Mouse (Mus musculus): ENCODE results near the gene Il17re. TPM values are rescaled to one million over a fixed set of nuclear protein-coding genes. Genes with fewer than 3 reads are reported as not detected.

Gene Il17re
- total RNA-seq (2021) = 1 to 10 TPM in 1 of 2 experiments, under 1 TPM in 1; 0.55 to 1.1 TPM
- 1.2 and 1.9 TPM in 2 replicates for polyA plus RNA-seq (2012; rRNA removed)
- long read RNA-seq, partial matches to known transcripts = 1 of 1 reads
- long read RNA-seq, other reads (novel, unspliced or antisense) = 0 of 1 reads

DNA sequence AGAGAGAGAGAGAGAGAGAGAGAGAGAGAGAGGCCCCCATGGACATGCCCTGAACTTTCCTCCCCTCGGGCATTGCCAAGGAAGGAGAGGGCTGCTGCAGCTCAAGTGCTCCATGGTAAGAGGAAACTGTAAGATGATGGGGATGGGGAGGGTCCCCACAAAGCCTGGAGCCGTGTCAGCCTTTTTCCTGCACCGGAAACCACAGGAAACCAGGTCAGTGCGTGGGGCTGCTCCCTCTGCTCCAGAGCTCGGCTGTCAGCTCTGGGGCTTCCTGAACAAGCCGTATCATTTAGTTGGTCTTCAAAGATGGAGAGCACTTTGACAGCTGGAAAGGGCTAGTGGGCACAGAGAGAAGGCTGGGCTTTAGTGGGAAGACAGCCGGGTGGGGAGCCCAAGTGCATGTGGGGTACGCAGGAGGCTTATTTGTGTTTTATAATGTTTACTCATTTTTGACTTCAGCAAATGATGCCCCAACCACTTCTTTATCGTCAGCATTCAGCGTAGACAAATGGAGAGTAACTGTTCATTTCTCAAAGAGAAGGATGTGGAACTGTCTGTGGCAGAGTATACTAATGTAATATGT is at the start of gene Il17re:
Gene Il17re, plus strand, starts transcription at position 533 of the 583 bp plus-strand sequence.
- Histone ChIP-seq H3K27ac (no peak within 1 kb of the TSS), H3K4me3 (no peak within 1 kb of the TSS), H3K9ac (ENCODE audit: low read depth, low read length) (no peak within 1 kb of the TSS), H3K27me3 (ENCODE audit: control insufficient read depth, insufficient read depth, low read length) (no peaks in the 10 kb centered on the region), H3K4me1 (ENCODE audit: control insufficient read depth, insufficient read depth, low read length) (no peaks in the 10 kb centered on the region), H3K36me3 (ENCODE audit: control insufficient read depth, insufficient read depth, low read length) (no peaks in the 10 kb centered on the region), H3K79me2 (replicated peaks; ENCODE audit: control insufficient read depth, insufficient read depth, low read length) (no peaks in the 10 kb centered on the region)
- WGBS = 48% methylated on average over 10 of the region's 10 CpGs
- DNase-seq = no peak
- no peak for TF ChIP-seq EP300 (IDR thresholded peaks at IDR 0.05; ENCODE audit: insufficient read depth, low read depth, low read length)
- no peak for TF ChIP-seq POLR2A (IDR thresholded peaks at IDR 0.05; ENCODE audit: insufficient read depth, low read depth, low read length)
- no peak for TF ChIP-seq CTCF (IDR thresholded peaks at IDR 0.05)
- intact Hi-C loops (cut with DNase I) = no loop called here

DNA sequence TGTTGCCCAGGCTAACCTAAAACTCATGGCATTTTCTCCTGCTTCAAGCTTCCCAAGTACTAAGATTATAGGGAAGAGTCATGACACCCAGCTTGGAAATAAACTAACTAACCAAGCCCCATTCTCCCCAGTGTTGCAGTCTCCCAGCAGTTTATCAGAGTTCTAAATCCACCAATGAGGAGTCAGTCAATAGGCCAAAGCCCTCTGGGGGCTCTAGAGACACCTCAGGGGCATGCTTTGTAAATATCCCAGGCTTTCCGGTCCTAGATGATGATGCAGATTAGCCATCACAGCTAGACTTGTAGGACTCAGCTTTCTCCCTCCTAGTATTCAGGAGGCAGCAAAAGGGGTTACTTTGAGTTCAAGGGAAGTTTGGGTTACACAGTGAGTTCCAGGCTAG is 48.3 kb upstream of the Il17re start:
- H3K27ac ChIP-seq = no peak overlapping the region
- H3K79me2 ChIP-seq (replicated peaks; ENCODE audit: control insufficient read depth, insufficient read depth, low read length) = no peaks in the 10 kb centered on the region
- 53% methylated on average over 1 of the region's 1 CpGs for WGBS
- H3K4me3 ChIP-seq = no peak overlapping the region
- H3K4me1 ChIP-seq (ENCODE audit: control insufficient read depth, insufficient read depth, low read length) = no peaks in the 10 kb centered on the region
- no peak for TF ChIP-seq CTCF (IDR thresholded peaks at IDR 0.05)
- no peak for TF ChIP-seq POLR2A (IDR thresholded peaks at IDR 0.05; ENCODE audit: insufficient read depth, low read depth, low read length)
- no peak for TF ChIP-seq EP300 (IDR thresholded peaks at IDR 0.05; ENCODE audit: insufficient read depth, low read depth, low read length)
- no peaks in the 10 kb centered on the region for H3K27me3 ChIP-seq (ENCODE audit: control insufficient read depth, insufficient read depth, low read length)
- no peak overlapping the region for H3K9ac ChIP-seq (ENCODE audit: low read depth, low read length)
- intact Hi-C loops (cut with DNase I) = no loop called here
- no peaks in the 10 kb centered on the region for H3K36me3 ChIP-seq (ENCODE audit: control insufficient read depth, insufficient read depth, low read length)
- DNase-seq = no peak

DNA sequence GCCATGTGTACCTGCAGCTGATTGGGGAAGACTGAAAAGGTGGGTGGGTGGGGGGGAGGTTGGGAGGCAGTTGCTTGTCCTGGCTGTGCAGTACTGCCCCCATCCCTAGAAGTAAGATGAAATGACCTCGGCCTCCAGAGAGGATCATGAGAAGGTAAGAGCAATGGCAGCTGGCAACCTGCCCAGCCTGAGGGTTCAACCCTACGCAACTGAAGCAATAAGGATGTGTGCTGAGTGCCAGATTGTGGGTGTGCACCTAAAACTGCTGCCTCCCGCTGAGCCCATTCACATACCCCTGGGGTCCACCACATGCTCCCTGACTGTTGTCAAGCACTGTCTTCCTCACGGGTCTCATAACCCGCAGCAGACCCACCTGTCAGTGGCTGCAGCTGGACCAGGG is 41.9 kb upstream of the Il17re start:
- TF ChIP-seq POLR2A (IDR thresholded peaks at IDR 0.05; ENCODE audit: insufficient read depth, low read depth, low read length) (no peak), EP300 (IDR thresholded peaks at IDR 0.05; ENCODE audit: insufficient read depth, low read depth, low read length) (no peak), CTCF (IDR thresholded peaks at IDR 0.05) (no peak)
- Histone ChIP-seq H3K4me3 (no peak overlapping the region), H3K9ac (ENCODE audit: low read depth, low read length) (no peak overlapping the region), H3K4me1 (ENCODE audit: control insufficient read depth, insufficient read depth, low read length) (peaks cover 3% of the 10 kb centered on the region; the same call in 1 of the 2 replicates), H3K36me3 (ENCODE audit: control insufficient read depth, insufficient read depth, low read length) (no peaks in the 10 kb centered on the region), H3K27ac (no peak overlapping the region), H3K79me2 (replicated peaks; ENCODE audit: control insufficient read depth, insufficient read depth, low read length) (no peaks in the 10 kb centered on the region), H3K27me3 (ENCODE audit: control insufficient read depth, insufficient read depth, low read length) (no peaks in the 10 kb centered on the region)
- WGBS = 81% methylated on average over 5 of the region's 5 CpGs
- no peak for DNase-seq
- intact Hi-C loops (cut with DNase I) = loop anchor here (5.0 kb wide), 1 partner anchor 89 kb away; the partner anchor contains the start of gene Ogg1

DNA sequence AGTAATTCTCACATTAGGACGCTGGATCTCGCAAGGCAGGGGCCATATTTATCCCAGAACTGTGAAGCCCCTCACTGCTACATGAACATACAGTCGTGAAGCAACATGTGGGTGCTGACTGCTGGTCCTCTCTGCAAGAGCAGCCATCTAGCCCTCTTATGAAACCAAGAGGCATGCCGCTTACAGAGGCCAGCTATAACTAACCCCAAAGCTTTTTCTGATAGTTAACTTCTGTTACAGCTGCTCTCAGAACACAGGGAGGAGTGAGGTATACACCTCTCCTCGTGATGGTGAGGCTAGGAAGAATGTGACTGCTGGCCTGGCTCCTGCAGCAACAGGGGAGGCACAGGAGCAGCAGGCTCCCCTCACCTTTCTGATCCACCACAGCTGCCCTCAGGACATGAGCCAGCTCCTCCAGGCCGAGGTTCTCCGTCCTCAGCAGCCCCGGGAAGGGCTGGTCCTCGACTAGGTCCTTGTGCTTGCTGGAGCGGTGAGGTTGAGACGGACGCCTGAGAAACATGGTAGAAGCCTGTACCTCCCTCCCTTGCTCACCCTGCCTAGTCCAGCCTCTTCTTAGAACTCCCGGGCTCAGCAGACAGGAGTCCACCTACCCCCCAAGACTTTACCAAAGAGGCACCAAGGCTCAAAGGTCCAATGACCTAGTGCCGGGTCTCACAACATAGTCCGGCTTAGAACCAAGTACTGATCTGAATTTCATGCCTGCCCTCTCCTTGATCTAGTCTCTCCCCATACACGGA is 39.7 kb upstream of the Il17re start:
- no peak for DNase-seq
- intact Hi-C loops (cut with DNase I) = loop anchor here (2.0 to 5.0 kb wide), 2 partner anchors 40 to 91 kb away; partner anchors contain the start of genes Arpc4 and Ogg1
- TF ChIP-seq EP300 (IDR thresholded peaks at IDR 0.05; ENCODE audit: insufficient read depth, low read depth, low read length) (no peak), POLR2A (IDR thresholded peaks at IDR 0.05; ENCODE audit: insufficient read depth, low read depth, low read length) (no peak), CTCF (IDR thresholded peaks at IDR 0.05) (no peak)
- H3K4me3 ChIP-seq = peak overlapping the region; percentile 70
- peak overlapping the region; percentile 75 for H3K27ac ChIP-seq
- no peaks in the 10 kb centered on the region for H3K27me3 ChIP-seq (ENCODE audit: control insufficient read depth, insufficient read depth, low read length)
- peaks cover 3% of the 10 kb centered on the region; the same call in 1 of the 2 replicates for H3K4me1 ChIP-seq (ENCODE audit: control insufficient read depth, insufficient read depth, low read length)
- WGBS = 10% methylated on average over 16 of the region's 16 CpGs
- no peaks in the 10 kb centered on the region for H3K36me3 ChIP-seq (ENCODE audit: control insufficient read depth, insufficient read depth, low read length)
- H3K9ac ChIP-seq (ENCODE audit: low read depth, low read length) = peak overlapping the region; percentile 86
- H3K79me2 ChIP-seq (replicated peaks; ENCODE audit: control insufficient read depth, insufficient read depth, low read length) = no peaks in the 10 kb centered on the region

DNA sequence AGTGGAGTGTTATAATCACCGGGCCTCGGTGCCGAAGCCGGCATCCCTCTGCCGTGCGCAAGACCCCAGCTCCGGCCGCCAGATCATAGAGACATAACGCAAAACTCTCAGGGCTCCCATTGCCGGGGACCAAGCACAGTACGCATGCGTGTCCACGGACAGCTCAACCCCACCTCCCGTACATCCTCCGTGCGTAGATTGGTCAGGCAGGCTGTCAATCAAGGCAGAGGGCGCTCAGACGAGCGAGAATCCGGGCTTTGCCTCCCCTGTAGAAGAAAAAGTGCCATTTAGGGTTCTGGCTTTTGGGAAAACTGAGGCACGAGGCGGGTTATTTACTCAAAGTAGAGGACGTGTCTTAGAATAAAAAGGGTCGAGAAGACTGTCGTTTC is 39.1 kb upstream of the Il17re start, which contains the start of gene Rpusd3:
Gene Rpusd3, minus strand, starts transcription at position 142 of the 389 bp plus-strand sequence.
- TF ChIP-seq POLR2A (IDR thresholded peaks at IDR 0.05; ENCODE audit: insufficient read depth, low read depth, low read length) = peak; percentile 93
- TF ChIP-seq CTCF (IDR thresholded peaks at IDR 0.05) = no peak
- no peak for TF ChIP-seq EP300 (IDR thresholded peaks at IDR 0.05; ENCODE audit: insufficient read depth, low read depth, low read length)
- H3K27me3 ChIP-seq (ENCODE audit: control insufficient read depth, insufficient read depth, low read length) = no peaks in the 10 kb centered on the region
- peak; percentile 97 to 100 for DNase-seq
- under 1% methylated on average over 25 of the region's 25 CpGs for WGBS
- H3K4me1 ChIP-seq (ENCODE audit: control insufficient read depth, insufficient read depth, low read length) = peaks cover 3% of the 10 kb centered on the region; the same call in 1 of the 2 replicates
- H3K9ac ChIP-seq (ENCODE audit: low read depth, low read length) = peak within 1 kb of the TSS; percentile 86
- peak within 1 kb of the TSS; percentile 70 for H3K4me3 ChIP-seq
- intact Hi-C loops (cut with DNase I) = loop anchor here (2.0 to 5.0 kb wide), 2 partner anchors 40 to 92 kb away; partner anchors contain the start of genes Arpc4 and Ogg1
- H3K79me2 ChIP-seq (replicated peaks; ENCODE audit: control insufficient read depth, insufficient read depth, low read length) = no peaks in the 10 kb centered on the region
- no peaks in the 10 kb centered on the region for H3K36me3 ChIP-seq (ENCODE audit: control insufficient read depth, insufficient read depth, low read length)
- H3K27ac ChIP-seq = peak within 1 kb of the TSS; percentile 75

Measured in heart, adult 2 months (tissue).